Mouse (Mus musculus) heart, postnatal 4 days (tissue): ENCODE results near the gene C130026I21Rik. TPM values are rescaled to one million over a fixed set of nuclear protein-coding genes. Genes with fewer than 3 reads are reported as not detected.

Experiments
- microRNA-seq, 2 experiments: library from miRNA; unstranded; fragments of <30 nt; microRNA quantifications; one replicate each; pipeline ENCODE4 v1.2.0; 2021 to 2022
- total RNA-seq, 2 experiments: library from RNA; stranded (reverse); gene quantifications; 2 replicates each; pipeline ENCODE4 v1.2.3; 2021

C130026I21Rik gene
- total RNA-seq, 2 experiments from 2014 or later, result 0.68 to 1.2 TPM

Small RNA genes within 50 kb of the gene (microRNA-seq; reads per million reads assigned to microRNA genes)
- gene Gm27907, result 0 reads per million in 2 experiments

Other genes with a start within 250 kb of the C130026I21Rik start
- gene Gm10553, start 170.4 kb downstream of the C130026I21Rik start, total RNA-seq, result not detected
- not detected for gene A530032D15Rik, start 160.7 kb downstream of the C130026I21Rik start, total RNA-seq